Comparison of ENCODE assay signal across 12 mouse cellular contexts in the genomic region with DNA sequence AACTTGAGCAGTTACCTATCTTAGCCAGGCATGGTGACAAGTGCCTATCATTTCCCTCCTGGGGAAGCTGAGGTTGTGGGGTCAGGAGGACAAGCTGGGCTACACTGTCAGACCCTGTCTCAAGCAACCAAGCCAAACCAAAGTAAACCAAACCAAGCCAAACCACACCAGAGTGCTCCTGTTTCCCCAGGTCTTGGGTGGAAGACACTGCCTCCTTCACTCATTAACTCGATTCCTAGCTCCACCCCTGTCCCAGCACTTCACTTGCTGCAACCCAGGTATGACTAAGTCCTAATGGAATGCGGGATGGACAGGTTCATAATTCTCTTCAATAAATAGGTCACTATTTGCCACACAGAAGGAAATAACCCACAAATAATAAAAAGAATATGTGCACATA. TPM values are rescaled to one million over a fixed set of nuclear protein-coding genes. Genes with fewer than 3 reads are reported as not detected.
A peak's percentile ranks its signal among the peaks of the same experiment; 100 is the strongest.
DNase-seq lines count a peak whose midpoint lies in the region; ATAC-seq and TF ChIP-seq lines count a peak whose summit lies in the region.
"Had no signal": no experiment of that assay in that cellular context is flagged by ENCODE, and none has a peak within 500 bp of the region (broad histone marks: within the 10 kb centered on the region; RNA-seq: fewer than 3 reads in every experiment).

No protein-coding gene starts in this region.

- no peaks in the 10 kb centered on the region for H3K9me3 ChIP-seq in hindbrain, embryonic 15.5 days
- H3K9me3 ChIP-seq in hindbrain, embryonic 12.5 days (replicated peaks) = no peaks in the 10 kb centered on the region
- no peaks in the 10 kb centered on the region for H3K9me3 ChIP-seq in hindbrain, postnatal 0 days (ENCODE audit: low read length)
- H3K9me3 ChIP-seq in stomach, embryonic 14.5 days (ENCODE audit: control insufficient read depth, low read depth, low read length) = peaks cover 4% of the 10 kb centered on the region; the same call in 1 of the 2 replicates

- H3K4me2 ChIP-seq in hindbrain, embryonic 15.5 days = peak overlapping the region; percentile 68
- H3K4me2 ChIP-seq in hindbrain, embryonic 12.5 days (replicated peaks) = no peak overlapping the region
- H3K4me2 ChIP-seq in hindbrain, postnatal 0 days (ENCODE audit: low read depth, low read length) = 0 out of 2 replicates have a peak overlapping the region, but pooled peaks have one; percentile 34
- H3K4me2 ChIP-seq in stomach, embryonic 14.5 days (replicated peaks; ENCODE audit: low read depth, low read length) = no peak overlapping the region
- H3K4me2 ChIP-seq: midbrain, embryonic 11.5 days had no signal

- H3K36me3 ChIP-seq in hindbrain, embryonic 15.5 days = no peaks in the 10 kb centered on the region
- no peaks in the 10 kb centered on the region for H3K36me3 ChIP-seq in hindbrain, embryonic 12.5 days
- no peaks in the 10 kb centered on the region for H3K36me3 ChIP-seq in hindbrain, postnatal 0 days (ENCODE audit: insufficient read depth, low read length)
- no peaks in the 10 kb centered on the region for H3K36me3 ChIP-seq in stomach, embryonic 14.5 days (ENCODE audit: control insufficient read depth, insufficient read depth, low read length)

- no peak for ATAC-seq in hindbrain, embryonic 15.5 days (ENCODE audit: low FRiP score, low read depth)
- ATAC-seq in hindbrain, embryonic 12.5 days (ENCODE audit: low FRiP score) = no peak
- no peak for ATAC-seq in hindbrain, postnatal 0 days
- 0 out of 2 replicates have a peak, but pooled peaks have one; percentile 42 for ATAC-seq in stomach, embryonic 14.5 days (ENCODE audit: insufficient number of reproducible peaks, insufficient read depth, low FRiP score, low read depth)

- H3K9ac ChIP-seq in hindbrain, embryonic 15.5 days = no peak overlapping the region
- no peak overlapping the region for H3K9ac ChIP-seq in hindbrain, embryonic 12.5 days
- no peak overlapping the region for H3K9ac ChIP-seq in hindbrain, postnatal 0 days (replicated peaks; ENCODE audit: low read length)
- H3K9ac ChIP-seq in stomach, embryonic 14.5 days (replicated peaks; ENCODE audit: low read depth, low read length) = no peak overlapping the region

- 88% methylated on average over 2 of the region's 2 CpGs for whole genome bisulfite sequencing in hindbrain, embryonic 15.5 days
- WGBS in hindbrain, embryonic 12.5 days = 81% methylated on average over 2 of the region's 2 CpGs
- WGBS in hindbrain, postnatal 0 days = 83% methylated on average over 2 of the region's 2 CpGs
- 68% methylated on average over 2 of the region's 2 CpGs for WGBS in stomach, embryonic 14.5 days

- H3K4me1 ChIP-seq in hindbrain, embryonic 15.5 days (replicated peaks) = peaks cover 16% of the 10 kb centered on the region
- H3K4me1 ChIP-seq in hindbrain, embryonic 12.5 days = peaks cover 8% of the 10 kb centered on the region
- peaks cover 4% of the 10 kb centered on the region; the same call in 1 of the 2 replicates for H3K4me1 ChIP-seq in hindbrain, postnatal 0 days (ENCODE audit: insufficient read depth, low read length)
- H3K4me1 ChIP-seq in stomach, embryonic 14.5 days (ENCODE audit: control insufficient read depth, insufficient read depth, low read length) = peaks cover 5% of the 10 kb centered on the region; the same call in 1 of the 2 replicates

- no peaks in the 10 kb centered on the region for H3K27me3 ChIP-seq in hindbrain, embryonic 15.5 days
- H3K27me3 ChIP-seq in hindbrain, embryonic 12.5 days = no peaks in the 10 kb centered on the region
- no peaks in the 10 kb centered on the region for H3K27me3 ChIP-seq in hindbrain, postnatal 0 days (ENCODE audit: insufficient read depth, low read length)
- no peaks in the 10 kb centered on the region for H3K27me3 ChIP-seq in stomach, embryonic 14.5 days (ENCODE audit: control insufficient read depth, insufficient read depth, low read length)

- no peak for DNase-seq in hindbrain, postnatal 0 days (ENCODE audit: low spot score)
- DNase-seq in kidney, postnatal 25 days = peak; percentile 26 to 63
- no peak for DNase-seq in cerebellum, postnatal 14 days
- no peak for DNase-seq in cerebellum, adult 9-11 months
- no peak for DNase-seq in layer of hippocampus, adult 11-12 months (ENCODE audit: low spot score)
- DNase-seq: cerebellum, postnatal 10 days had no signal

- TF ChIP-seq CTCF in hindbrain, postnatal 0 days (IDR thresholded peaks at IDR 0.05; ENCODE audit: low read depth) = no peak

- H3K27ac ChIP-seq in hindbrain, embryonic 15.5 days (replicated peaks) = no peak overlapping the region
- H3K27ac ChIP-seq in hindbrain, embryonic 12.5 days = no peak overlapping the region
- no peak overlapping the region for H3K27ac ChIP-seq in hindbrain, postnatal 0 days
- no peak overlapping the region for H3K27ac ChIP-seq in stomach, embryonic 14.5 days (ENCODE audit: low read length)

- H3K4me3 ChIP-seq in hindbrain, embryonic 15.5 days = peak overlapping the region; percentile 12; the same call in 1 of the 2 replicates
- H3K4me3 ChIP-seq in hindbrain, embryonic 12.5 days = no peak overlapping the region
- H3K4me3 ChIP-seq in hindbrain, postnatal 0 days (ENCODE audit: low read length) = no peak overlapping the region
- no peak overlapping the region for H3K4me3 ChIP-seq in stomach, embryonic 14.5 days (ENCODE audit: low read depth, low read length)

RNA-seq across cellular contexts. Expression of a gene that starts 2.9 kb away (rescaled TPM):
- polyA plus RNA-seq in hindbrain, embryonic 15.5 days (2015; fragmentation: Nextera tagmentation; extraction: Ambion mirVana) = 131 and 151 TPM in 2 replicates
- polyA plus RNA-seq in hindbrain, embryonic 12.5 days (2016; fragmentation: Nextera tagmentation; extraction: Ambion mirVana) = 75.5 and 86.1 TPM in 2 replicates
- 29.8 and 33.6 TPM in 2 replicates for total RNA-seq in hindbrain, postnatal 0 days (2014; rRNA removed)
- polyA plus RNA-seq in hindbrain, postnatal 0 days (2015; fragmentation: Nextera tagmentation; extraction: Ambion mirVana) = 140 and 144 TPM in 2 replicates
- polyA plus RNA-seq in stomach, embryonic 14.5 days (2014; fragmentation: Nextera tagmentation; extraction: Ambion mirVana) = 105 and 106 TPM in 2 replicates

RNA-seq across cellular contexts. Expression of a gene that starts 39.3 kb away (rescaled TPM):
- polyA plus RNA-seq in hindbrain, embryonic 15.5 days (2015; fragmentation: Nextera tagmentation; extraction: Ambion mirVana) = 0.09 TPM in 1 of 2 replicates, not detected in the other
- polyA plus RNA-seq in hindbrain, embryonic 12.5 days (2016; fragmentation: Nextera tagmentation; extraction: Ambion mirVana) = not detected in 2 replicates
- not detected in 2 replicates for total RNA-seq in hindbrain, postnatal 0 days (2014; rRNA removed)
- not detected in 2 replicates for polyA plus RNA-seq in hindbrain, postnatal 0 days (2015; fragmentation: Nextera tagmentation; extraction: Ambion mirVana)
- not detected in 2 replicates for polyA plus RNA-seq in stomach, embryonic 14.5 days (2014; fragmentation: Nextera tagmentation; extraction: Ambion mirVana)
- polyA plus RNA-seq: C2C12; heart, embryonic 14.5 days; midbrain, embryonic 11.5 days had no signal

Comparison
In these comparisons a context has a peak if more than half of its experiments do, and no peak if none do; other contexts are left out.
1. H3K4me2 ChIP-seq: peak in hindbrain, embryonic 15.5 days (single experiment) and hindbrain, postnatal 0 days (single experiment); none in hindbrain, embryonic 12.5 days (single experiment) and stomach, embryonic 14.5 days (single experiment).
2. DNase-seq: peak in kidney, postnatal 25 days (2 of 2); none in hindbrain, postnatal 0 days (single experiment), cerebellum, postnatal 14 days (0 of 2), cerebellum, adult 9-11 months (single experiment) and layer of hippocampus, adult 11-12 months (single experiment).